Mouse (Mus musculus) urinary bladder, postnatal 0 days (tissue): ENCODE data around the gene Kcnd3. TPM values are rescaled to one million over a fixed set of nuclear protein-coding genes. Genes with fewer than 3 reads are reported as not detected.

Experiments used
- polyA plus RNA-seq: library from polyadenylated mRNA; unstranded; fragments of >200 nt; fragmentation: Nextera tagmentation; extraction: Ambion mirVana; gene quantifications from 2 replicates; pipeline ENCODE4 v1.2.1, GENCODE M21; 2015

Gene Kcnd3
- 7.1 and 7.7 TPM in 2 replicates for polyA plus RNA-seq

GRCm38 (mm10) chr3:105451627-105452555 is at the start of gene Kcnd3:
Kcnd3 (plus strand) TSS chr3:105452330.

GRCm38 (mm10) chr3:105687324-105688060 is 235.4 kb downstream of the Kcnd3 start, which contains the start of gene Ddx20:
Ddx20 (minus strand) TSS chr3:105687574.

GRCm38 (mm10) chr3:105704031-105705008 is 252.2 kb downstream of the Kcnd3 start, which contains the start of gene Inka2:
Inka2 (plus strand) TSS chr3:105704599.

Other genes with a start within 250 kb of the Kcnd3 start
- 11.0 and 12.0 TPM in 2 replicates for gene Ddx20, start 235.2 kb downstream of the Kcnd3 start, polyA plus RNA-seq